Mouse (Mus musculus) thymus, adult 2 months (tissue): ENCODE results near the gene Pfkfb4.

Experiments
- CTCF ChIP-seq: fragments of 200-500 bp; IDR thresholded peaks from 2 replicates; pipeline ENCODE4 v1.5.1; 2012; ENCODE audit warnings: mild to moderate bottlenecking, control low read depth, low read length, moderate library complexity, borderline replicate concordance; ENCODE audit not compliant: control insufficient read depth, poor library complexity, insufficient read depth; ENCODE audit errors: extremely low read depth
- POLR2A ChIP-seq: fragments of 200-500 bp; IDR thresholded peaks from 2 replicates; pipeline ENCODE4 v1.6.1; 2012; ENCODE audit warnings: mild to moderate bottlenecking, low read length, control low read depth, moderate library complexity; ENCODE audit not compliant: control insufficient read depth, poor library complexity, insufficient read depth; ENCODE audit errors: extremely low read depth

- TF ChIP-seq POLR2A = peak; percentile 22; the same call in 1 of the 2 replicates
- no peak for TF ChIP-seq CTCF
Observed at GRCm38 (mm10) chr9:109052490-109053260, 61.1 kb downstream of the Pfkfb4 start.
